Mouse (Mus musculus) heart, adult 9 months (tissue): ENCODE results near the gene Gdpd3.
"Not testable (repeated sequence)": the region's sequence is repeated elsewhere in the genome, so short reads cannot be mapped to it uniquely, and the experiment has no call there.

ENCODE experiments used
- DNase-seq, 2 experiments: peaks; one replicate each; pipeline ENCODE4 v3.0.0; 2022; ENCODE audit warnings: low spot score in 2 of 2

The Gdpd3 gene

DNA sequence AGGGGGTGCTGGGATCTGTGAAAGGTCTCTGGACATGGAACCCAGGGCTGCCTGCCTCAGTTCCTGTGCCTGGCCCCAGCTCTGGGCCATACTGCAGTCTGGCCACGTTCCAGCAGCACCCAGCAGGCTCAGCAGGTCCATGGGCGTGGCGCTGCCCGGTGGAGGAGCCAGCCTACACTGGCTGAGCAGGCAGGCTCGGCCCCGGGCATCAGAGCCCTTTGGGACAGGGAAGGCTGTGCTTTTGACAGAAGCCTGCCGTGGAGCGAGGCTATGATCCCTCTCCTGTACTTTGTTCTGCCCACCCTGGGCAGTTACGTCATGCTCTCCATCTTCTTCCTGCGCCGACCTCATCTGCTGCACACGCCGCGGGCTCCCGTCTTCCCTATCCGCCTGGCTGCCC is at the start of gene Gdpd3:
Gene Gdpd3 (plus strand): TSS at position 134 of the 400 bp plus-strand sequence.
- DNase-seq, result no peak

DNA sequence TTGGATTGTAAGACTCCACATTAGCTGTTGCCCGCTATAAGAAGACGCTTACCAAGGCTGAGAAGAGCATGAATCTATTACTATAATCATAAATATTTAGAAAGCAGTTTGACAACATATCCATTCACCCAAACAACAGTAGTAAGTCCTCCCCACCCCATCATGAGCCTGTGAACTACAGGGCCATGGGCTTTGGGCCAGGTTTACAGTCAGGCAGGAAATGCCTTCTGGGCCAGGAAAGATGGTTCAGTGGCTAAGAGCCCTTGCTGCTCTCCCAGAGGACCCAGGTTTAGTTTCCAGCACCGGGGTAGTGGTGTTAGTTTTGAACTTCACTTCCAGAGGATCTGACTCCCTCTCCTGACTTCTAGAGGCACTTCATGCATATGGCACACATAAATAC is 48.6 kb upstream of the Gdpd3 start:
- no peak for DNase-seq

DNA sequence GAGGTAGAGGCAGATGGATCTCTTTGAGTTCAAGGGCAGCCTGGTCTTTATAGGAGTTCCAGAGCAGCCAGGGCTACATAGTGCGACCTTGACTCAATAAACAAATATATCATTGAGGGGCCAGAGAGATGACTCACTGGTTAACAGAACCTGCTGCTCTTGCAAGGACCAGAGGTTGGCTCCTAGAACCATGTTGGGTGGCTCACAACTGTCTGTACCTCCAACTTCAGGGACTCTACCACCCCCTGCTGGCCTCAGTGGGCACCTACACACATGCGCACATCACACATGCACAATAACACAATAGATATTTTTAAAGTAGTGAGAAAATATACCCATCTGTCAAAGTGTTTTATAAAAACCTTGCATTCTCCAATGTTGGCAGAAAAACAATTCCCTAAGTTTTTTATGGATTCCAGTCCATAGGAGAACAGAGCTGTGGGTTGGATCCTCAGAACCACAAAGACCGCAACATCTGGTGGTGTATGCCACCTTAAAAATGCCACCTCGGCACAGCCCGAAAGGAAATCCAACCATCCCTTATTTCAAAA is 47.3 kb upstream of the Gdpd3 start:
- DNase-seq, result no peak

DNA sequence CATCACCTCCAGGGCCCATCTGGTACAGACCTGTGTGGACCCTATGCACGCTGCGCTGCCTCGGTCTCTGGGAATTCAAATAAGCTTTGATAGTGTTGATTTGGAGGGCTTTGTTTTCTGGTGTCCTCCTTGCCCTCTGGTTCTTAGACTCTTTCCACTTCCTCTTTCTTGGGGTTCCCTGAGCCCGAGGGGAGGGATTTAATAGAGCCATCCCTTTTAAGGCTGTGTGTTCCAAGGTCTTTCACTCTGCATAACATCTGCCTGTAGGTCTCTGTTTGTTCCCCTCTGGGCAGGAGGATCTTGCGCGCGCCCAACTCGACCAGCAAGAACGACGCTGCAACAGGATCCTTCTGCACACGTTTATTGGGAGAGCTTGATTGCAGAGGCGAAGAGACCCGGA is 44.5 kb upstream of the Gdpd3 start:
- no peak for DNase-seq

DNA sequence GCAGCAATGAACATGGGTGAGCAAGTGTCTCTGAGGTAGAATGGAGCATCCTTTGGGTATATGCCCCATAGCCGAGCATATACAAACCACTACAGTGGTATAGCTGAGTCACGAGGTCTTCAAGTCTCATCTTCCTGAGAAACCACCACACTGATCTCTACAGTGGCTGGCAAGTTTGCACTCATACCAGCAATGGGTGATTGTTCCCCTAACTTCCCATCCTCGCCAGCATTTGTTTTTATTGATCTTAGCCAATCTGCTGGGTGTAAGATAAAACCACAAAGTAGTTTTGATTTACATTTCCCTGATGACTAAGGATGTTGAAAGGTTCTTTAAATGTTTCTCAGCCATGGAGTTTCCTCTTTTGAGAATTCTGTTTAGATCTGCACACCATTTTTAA is 41.1 kb upstream of the Gdpd3 start:
- no peak for DNase-seq

DNA sequence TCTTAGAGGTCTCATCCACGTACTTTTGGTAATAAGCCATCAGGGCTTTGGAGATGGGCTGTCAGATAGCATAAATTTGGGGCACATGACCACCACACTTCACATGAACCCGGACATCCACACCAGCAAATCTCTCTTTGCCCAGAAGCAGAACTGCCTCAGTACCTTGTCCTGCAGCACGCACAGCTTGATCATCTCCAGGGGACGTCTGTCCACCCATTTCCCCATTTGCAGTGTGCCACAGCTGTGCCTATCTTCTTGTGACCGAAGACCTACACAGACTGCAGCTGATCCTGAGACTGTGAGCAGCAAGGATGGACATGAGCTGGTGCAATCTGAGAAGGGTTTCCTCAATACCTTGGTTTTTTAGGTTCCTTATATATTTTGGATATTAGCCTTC is 40.5 kb upstream of the Gdpd3 start:
- DNase-seq, result no peak

DNA sequence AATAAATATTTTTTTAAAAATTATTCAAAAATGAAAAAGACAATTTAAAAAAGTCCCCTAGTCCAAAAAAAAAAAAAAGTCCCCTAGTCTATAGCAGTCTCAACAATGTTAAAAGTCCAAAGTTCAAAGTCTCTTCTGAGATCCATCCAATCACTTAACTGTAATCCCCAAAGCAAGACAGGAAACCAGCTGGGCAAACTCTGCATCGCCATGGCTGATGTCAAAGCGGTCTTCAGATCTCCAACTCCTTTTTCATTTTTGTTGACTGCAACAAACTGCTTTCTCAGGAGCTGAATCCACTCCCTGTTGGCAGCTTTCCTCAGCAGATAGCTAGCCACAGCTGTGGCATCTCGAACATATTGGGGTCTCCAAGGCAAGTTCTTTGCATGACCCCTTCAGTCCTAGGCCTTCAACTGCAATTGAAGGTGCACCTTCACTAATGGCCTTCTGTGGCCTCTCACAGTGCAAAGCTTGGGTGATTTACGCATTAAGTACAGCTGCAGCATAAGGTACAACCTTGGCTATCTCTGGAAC is 35.8 kb upstream of the Gdpd3 start:
- not testable (repeated sequence) for DNase-seq

DNA sequence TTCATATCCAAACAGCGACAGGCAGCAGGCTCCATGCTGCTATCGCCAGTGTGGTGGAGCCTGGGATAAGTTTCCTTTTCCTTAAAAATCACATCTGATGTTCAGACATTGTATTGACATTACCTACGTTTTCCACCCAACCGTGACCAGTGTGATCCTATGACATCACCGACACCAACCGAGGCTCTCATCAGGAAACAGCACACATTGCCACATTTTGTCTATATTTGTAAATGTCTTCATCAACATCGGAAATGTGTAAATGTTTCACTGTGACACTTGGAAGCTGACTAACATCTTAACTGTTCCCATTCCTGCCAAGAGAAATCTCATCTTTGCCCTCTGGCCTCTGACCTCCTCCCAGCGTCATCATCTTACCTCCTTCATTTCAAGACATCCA is 30.0 kb upstream of the Gdpd3 start:
- no peak for DNase-seq

DNA sequence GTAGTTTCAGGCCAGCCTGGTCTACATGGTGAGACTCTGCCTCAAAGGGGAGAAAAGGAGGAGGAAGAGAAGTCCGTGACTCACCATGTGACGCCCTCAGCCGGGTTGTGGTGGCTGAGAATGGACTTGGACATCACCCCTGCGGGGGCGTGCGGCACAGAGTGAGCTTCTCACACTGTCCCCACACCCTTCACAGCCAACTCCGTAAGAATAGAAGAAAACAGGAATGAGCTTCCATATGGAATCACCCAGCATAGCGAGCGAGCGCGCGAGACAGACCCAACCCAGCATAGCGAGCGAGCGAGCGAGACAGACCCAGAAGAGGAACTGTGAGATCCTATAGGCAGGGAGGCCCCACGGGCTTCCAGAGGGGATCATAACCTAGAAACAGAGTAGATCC is 26.6 kb upstream of the Gdpd3 start:
- DNase-seq, result no peak

DNA sequence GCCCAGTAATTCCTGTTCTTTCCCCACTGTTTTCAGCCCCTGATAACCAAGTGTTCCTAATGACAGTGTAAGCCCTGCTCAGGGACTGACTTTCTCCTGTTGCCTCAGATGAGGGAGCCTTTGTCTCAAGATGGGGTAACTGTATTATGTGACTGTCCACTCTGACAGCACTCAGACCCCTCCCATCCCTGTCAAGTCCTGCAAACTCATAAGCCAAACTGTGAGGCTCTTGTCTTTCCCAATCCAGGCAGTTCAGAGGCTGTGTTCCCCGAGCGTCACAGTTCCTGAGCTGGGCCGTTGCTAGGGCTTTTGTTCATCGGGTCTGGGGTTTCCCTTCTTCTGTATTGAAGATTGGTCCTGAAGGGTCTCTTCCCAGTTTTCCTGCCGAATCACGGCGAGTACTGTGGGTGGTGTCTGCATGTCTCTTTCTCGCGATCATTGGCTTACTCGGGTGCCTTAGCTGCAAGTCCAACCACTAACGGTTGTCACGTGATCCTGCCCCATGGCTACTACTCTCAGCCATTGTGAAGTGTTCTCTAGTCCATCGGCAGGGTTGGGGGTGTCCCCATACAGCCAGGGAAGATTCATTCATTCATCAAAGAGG is 25.9 kb upstream of the Gdpd3 start:
- DNase-seq, result no peak

DNA sequence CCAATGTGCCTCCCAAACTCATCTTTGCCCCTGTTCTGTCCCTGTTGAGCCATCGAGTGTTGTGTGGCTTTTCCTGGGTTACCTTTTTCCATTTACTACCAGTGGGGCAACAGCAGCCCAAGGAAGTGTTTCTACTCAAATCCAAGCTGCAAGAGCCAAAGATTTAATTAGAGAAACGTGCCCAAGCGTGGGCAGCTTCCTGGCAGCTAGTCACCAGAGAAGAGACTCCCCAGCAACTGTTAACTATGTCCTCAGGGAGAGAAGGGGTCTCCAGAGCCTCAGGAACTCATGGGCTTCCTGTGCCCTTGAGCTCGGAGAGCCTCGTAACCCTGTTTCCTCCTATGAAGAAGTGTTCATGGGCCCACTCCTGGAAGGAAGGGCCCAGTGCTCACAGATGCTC is 25.2 kb upstream of the Gdpd3 start:
- DNase-seq, result no peak

DNA sequence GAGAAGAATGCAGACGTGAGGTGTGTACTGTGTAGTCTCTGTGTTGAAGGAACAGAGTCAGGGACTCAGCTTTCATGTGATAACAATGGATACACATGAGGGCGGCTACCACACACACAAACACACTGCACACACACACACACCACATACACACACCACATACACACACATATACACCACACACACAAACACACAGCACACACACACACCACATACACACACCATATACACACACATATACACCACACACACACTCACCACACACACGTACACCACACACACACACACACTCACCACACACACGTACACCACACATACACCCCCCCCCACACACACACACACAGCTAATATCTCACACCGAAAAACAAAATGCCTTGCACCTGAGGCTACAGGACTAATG is 24.7 kb upstream of the Gdpd3 start:
- DNase-seq, result no peak

DNA sequence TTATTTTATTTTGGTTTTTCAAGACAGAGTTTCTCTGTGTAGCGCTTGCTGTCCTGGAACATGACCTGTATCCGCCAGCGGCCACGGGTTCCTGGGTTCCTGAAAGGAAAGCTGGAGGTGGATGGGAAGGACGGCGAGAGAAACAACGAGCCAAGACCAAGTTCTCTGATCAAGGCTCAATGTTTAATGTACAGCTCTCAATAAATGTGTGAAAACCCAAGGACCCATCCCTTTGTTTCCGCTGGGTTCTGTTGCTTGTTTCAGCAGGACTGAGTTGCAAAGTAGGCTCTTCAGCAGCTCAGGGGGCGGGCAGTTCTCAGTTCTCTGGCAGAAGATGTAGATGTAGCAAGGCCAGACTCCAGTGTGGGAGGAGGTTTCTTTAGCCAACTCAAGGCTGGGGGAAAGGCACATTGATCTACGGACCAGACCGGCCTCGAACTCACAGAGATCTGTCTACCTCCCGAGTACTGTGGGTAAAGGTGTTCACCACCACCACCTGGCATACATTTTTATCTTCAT is 24.1 kb upstream of the Gdpd3 start:
- no peak for DNase-seq

DNA sequence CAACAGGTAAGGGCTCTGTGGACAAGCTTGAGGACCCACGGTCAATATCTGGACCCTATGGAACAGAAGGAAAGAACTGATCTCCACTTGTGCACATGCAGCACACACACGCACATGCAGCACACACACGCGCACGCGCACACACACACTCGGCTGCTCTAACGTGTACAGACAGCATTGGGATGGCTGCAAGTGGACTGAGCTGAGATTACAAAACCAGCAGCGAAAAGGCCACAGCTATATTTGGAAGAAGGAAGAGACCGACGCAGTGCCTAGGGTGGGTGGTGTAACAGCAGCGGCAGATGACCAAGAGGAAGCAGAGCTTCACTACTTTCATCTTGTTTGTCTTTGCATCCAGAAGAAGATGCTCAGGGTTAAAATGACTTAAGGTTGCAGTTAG is 20.1 kb upstream of the Gdpd3 start:
- peak in 1 of 2 experiments; percentile 55 for DNase-seq

DNA sequence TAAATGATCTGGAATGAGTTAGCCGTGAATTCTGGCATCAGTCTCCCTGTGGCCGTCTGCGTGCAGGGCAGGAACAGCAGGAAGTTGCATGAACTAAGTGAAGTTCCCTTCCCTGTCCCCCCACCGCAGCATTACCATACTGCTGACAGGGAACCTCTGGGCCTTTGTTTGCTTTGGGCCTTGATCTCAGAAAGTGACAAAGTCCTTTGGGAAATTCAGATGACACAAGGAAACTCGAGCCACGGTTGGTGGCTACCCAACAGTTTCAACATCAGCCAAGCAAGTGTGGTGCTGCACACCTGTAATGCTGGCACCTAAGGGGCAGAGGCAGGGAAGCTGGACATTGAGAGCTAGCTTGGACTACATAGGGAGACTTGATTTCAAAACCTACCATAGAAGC is 19.3 kb upstream of the Gdpd3 start:
- DNase-seq, result no peak

DNA sequence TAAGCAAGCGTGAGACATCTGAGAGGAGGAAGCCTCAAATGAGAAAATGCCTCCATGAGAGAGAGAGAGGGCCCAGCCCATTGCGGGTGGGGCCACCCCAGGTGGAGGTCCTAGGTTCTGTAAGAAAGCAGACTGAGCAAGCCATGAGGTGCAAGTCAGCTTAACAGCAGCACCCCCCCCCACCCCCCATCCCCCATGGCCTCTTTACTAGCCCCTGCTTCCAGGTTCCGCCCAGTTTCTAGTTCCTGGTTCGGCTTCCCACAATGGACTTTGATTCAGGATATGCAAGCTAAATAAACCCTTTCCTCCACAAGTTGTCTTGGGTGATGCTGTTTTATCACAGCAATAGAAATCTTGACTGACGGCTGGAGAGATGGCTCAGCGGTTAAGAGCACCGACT is 17.3 kb upstream of the Gdpd3 start:
- no peak for DNase-seq

DNA sequence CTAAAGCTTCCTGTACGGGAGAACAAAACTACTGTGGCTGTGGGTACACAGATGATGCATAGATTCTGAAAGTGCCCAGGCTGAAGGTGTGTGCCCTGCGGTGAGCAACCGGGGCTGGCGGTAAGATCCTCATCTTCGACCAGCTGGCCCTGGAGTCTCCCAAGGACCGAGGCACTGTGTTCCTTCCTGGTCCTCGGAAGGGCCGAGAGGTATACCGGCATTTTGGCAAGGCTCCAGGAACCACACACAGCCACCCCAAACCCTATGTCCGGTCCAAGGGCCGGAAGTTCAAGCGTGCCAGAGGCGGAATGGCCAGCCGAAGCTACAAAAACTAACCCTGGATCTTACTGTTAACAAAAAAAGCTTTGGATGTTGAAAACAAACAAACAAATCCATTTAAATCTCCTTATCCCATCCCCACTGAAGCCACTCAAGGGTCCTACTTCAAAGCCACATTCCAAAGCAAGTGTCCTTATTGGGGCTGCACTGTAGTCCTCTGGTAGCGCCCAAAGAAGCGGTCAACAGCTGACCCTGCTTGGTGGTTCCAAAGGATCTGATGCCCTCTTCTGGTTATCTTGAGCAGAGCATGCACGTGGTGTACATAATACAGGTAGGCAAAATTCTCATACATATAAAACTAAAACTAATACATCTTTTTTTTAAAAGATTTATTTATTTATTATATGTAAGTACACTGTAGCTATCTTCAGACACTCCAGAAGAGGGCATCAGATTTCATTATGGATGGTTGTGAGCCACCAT is 16.4 kb upstream of the Gdpd3 start:
- no peak for DNase-seq

DNA sequence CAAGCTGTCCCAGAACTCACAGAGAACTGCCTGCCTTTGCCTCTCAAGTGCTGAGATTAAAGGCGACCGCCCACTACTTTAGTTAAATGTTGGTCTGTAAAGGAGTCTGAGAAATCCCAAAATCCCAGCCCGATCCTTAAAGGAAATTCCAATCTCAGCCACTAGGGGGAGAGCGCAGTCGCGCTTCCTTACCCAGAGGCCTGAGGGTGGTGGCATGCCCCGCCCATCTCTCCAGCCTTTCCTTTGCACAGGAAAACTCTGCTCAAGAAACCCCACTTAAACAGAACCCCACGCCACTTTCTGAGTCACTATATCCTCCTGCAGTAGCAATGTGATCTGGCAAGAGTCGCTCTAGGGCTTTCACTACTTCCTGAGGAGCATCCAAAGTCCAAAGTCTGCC is 11.3 kb upstream of the Gdpd3 start:
- peak; percentile 79 to 82 for DNase-seq

DNA sequence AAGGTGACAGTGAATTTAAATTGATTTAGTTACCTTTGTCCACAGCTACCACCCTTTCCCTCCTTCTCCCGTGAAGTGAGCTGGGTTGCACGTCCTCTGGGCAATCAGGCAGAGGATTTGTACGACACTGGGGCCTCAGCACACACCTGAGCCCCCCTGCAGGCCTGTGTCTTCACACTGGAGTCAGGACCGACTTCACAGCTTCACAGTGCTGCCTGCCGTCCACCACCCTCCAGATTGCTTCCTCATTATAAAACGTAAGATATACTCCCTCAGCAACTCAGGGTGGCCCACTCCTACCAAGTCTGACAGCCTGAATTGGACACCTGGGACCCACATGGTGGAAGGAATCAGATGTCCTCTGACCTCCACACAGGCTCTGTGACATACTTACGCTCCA is 7.6 kb upstream of the Gdpd3 start:
- no peak for DNase-seq

DNA sequence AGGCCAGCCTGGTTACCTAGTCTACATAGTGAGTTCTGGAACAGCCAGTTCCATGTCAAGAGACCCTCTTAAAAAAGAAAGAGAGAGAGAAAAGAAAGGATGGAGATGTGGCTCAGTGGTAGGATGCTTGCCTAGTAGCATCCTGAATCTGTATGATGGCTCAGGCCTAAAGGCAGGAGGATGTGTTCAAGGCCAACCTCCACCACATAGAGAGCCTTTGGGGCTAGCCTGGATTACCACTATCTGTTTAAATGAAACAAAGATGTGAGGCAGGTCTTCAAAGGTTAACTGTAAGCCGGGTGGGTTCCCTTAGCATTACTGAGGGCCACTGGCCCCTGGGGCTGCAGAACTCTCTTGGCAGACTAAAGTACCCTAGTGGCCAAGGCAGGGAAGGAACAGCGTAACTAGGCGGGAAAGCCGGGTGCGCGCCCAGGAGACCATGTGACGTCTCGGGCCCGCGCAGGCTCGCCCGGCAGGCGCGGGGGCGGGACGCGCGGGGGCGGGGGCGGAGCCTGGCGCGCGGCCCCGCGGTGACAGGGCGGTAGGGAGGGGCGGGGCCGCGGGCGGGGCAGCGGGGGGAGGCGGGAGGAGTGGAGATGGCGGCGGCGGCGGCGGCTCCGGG is 7.0 kb upstream of the Gdpd3 start, which contains the start of gene Mapk3:
Gene Mapk3 (plus strand): TSS at position 552 of the 622 bp plus-strand sequence.
- peak; percentile 92 to 93 for DNase-seq

DNA sequence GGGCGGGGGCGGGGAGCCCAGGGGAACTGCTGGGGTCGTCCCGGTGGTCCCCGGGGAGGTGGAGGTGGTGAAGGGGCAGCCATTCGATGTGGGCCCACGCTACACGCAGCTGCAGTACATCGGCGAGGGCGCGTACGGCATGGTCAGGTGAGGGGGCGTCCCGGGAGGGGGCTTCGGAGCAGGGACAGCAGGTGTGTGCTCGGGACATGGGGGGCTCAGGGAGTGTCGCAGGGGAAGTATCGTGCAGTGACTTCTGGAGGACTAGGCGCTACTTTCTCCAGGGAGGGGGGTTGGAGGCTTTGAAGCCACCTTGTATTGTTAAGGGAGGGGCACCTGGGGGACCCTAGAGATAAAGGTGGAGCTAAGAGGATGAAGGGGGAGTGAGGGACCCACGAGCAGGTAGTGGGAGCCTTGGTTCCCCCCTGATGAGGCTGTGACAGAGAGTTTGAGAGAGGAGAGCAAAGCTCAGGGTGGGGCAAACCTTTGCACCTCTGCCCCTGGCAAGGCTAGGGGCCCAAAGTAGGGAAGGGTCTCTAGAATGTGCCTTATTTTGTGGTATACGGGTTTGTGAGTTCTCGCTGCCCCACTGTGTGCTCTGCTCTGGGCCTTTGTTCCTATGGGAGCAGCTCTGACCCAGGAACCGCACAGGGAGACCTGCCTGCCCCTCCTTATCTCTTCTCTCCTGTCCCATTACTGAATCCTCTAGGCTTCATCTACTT is 6.3 kb upstream of the Gdpd3 start:
- peak in 1 of 2 experiments; percentile 52 for DNase-seq

DNA sequence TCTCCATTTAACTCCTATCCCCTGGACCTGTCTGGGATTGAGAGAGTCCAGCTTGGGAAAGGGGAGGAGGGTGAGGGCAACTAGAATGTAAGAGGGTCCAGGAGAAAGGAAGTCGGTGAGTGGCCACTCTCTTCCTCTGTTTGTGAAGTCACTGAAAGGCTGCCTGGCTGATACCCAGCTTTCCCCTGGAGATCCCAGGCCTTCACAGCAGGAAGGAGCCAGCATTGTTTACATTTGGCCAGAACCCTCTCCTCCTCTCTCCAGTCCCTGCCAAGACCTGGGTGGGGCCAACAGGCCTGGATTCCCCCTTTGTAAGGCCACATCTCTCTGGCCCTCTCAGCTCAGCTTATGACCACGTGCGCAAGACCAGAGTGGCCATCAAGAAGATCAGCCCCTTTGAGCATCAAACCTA is 5.7 kb upstream of the Gdpd3 start:
- peak; percentile 89 to 93 for DNase-seq
